Mouse (Mus musculus) heart, embryonic 15.5 days (tissue): ENCODE measurements around the gene Ush1g. TPM values are rescaled to one million over a fixed set of nuclear protein-coding genes. Genes with fewer than 3 reads are reported as not detected.

Experiments used
- ATAC-seq: fragments of 200-750 bp; cut with Nextera tagmentation; replicated peaks from 2 replicates; pipeline ENCODE4 v1.8.0; 2017; ENCODE audit warnings: low read depth, moderate TSS enrichment; ENCODE audit not compliant: insufficient number of reproducible peaks, insufficient read depth, low FRiP score
- H3K27ac ChIP-seq: fragments of 300-500 bp; sonication (generic); 2 replicates; pipeline ENCODE4 v1.5.1; 2015; ENCODE audit warnings: mild to moderate bottlenecking, inconsistent platforms
- H3K27me3 ChIP-seq: fragments of 300-500 bp; sonication (generic); 2 replicates; pipeline ENCODE4 v1.6.1; 2015; ENCODE audit warnings: inconsistent platforms
- H3K36me3 ChIP-seq: fragments of 300-500 bp; sonication (generic); 2 replicates; pipeline ENCODE4 v1.6.1; 2015; ENCODE audit warnings: mild to moderate bottlenecking, inconsistent platforms
- H3K4me1 ChIP-seq: fragments of 300-500 bp; sonication (generic); replicated peaks from 2 replicates; pipeline ENCODE4 v1.6.1; 2015; ENCODE audit warnings: inconsistent platforms
- H3K4me2 ChIP-seq: fragments of 300-500 bp; sonication (generic); 2 replicates; pipeline ENCODE4 v1.6.1; 2015; ENCODE audit warnings: inconsistent platforms, mild to moderate bottlenecking, moderate library complexity
- H3K4me3 ChIP-seq: fragments of 300-500 bp; sonication (generic); 2 replicates; pipeline ENCODE4 v1.5.1; 2015; ENCODE audit warnings: mild to moderate bottlenecking, inconsistent platforms
- H3K9ac ChIP-seq: fragments of 300-500 bp; sonication (generic); 2 replicates; pipeline ENCODE4 v1.6.1; 2015; ENCODE audit warnings: mild to moderate bottlenecking, inconsistent platforms
- H3K9me3 ChIP-seq: fragments of 300-500 bp; sonication (generic); replicated peaks from 2 replicates; pipeline ENCODE4 v1.6.1; 2016; ENCODE audit warnings: inconsistent platforms
- WGBS: fragments of 180-500 bp; shearing (Covaris S2); methylation state at CpG from one replicate; pipeline ENCODE4 v1.1.7; 2015; ENCODE audit warnings: mixed read lengths; 5-methylcytosine and 5-hydroxymethylcytosine counted together
- polyA plus RNA-seq: library from polyadenylated mRNA; unstranded; fragments of >200 nt; fragmentation: Nextera tagmentation; extraction: Ambion mirVana; gene quantifications from 2 replicates; pipeline ENCODE4 v1.2.1, GENCODE M21; 2015

Gene Ush1g
- polyA plus RNA-seq, 1 experiment from 2014 or later: 0.29 TPM

DNA sequence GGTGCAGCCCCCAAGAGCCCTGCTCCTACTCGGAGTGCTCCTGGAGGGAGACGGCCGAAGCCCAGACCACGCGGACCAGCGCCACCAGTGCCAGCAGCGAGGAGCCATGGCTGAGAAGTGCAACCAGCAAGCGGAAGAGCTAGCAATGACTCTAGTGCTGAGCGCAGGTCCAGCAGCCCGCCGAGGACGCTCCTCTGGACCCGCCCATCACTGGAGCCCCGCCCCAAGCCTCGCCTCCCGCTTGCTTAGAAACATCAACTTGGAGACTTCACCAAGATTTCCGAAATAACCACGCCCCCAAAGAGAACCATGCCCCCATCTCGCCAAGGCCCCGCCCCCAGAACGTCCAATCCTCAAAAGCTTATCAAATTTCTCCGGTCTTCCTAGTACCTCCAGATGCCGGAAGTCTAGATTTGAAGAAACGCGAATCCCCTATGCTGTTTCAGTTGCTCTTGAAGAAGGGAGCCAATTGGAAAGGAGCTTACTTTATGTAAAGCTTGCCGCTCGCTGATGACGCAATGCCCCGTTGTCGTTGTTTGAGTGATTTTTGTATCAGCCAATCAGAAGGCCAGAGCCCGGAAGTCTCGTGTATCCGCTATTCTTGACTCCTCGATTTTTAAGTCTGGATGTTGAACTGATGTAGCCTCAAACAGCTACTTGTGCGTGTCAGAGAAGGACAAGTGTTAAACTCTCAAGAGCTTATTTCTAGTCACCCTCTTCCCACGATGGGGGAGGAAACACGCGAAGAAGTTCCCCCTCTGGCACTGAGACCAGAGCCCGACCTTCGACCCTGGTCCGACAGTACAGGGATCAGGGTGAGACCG is 44.8 kb downstream of the Ush1g start, which contains the start of gene Fdxr:
Gene Fdxr, minus strand, starts transcription at position 271 of the 824 bp plus-strand sequence.
- H3K27ac ChIP-seq: peak within 1 kb of the TSS; percentile 93

DNA sequence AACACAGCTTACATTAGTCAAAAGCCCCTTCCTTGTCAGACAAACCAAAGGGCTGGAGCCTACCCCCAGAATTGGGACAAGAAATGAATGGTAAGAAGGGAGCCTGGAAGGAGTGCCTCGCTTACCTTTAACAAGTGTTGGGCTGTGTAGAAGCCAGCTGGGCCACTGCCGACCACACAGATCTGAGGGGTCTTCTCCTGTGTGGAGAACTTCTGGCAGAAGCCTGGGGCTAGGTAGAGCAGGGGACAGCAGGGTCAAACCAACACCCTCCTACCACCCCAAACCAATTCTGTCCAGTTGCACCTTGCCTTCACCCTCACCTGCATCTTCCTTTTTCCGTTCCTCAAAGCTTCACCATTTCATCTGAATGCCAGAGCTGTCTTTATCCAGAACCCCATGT is 45.9 kb downstream of the Ush1g start:
- Histone ChIP-seq H3K4me3 (peak overlapping the region; percentile 72), H3K36me3 (no peaks in the 10 kb centered on the region), H3K4me2 (peak overlapping the region; percentile 98), H3K27me3 (no peaks in the 10 kb centered on the region), H3K9ac (peak overlapping the region; percentile 83), H3K9me3 (no peaks in the 10 kb centered on the region), H3K27ac (no peak overlapping the region), H3K4me1 (peaks cover 20% of the 10 kb centered on the region)
- WGBS: 58% methylated on average over 3 of the region's 3 CpGs
- no peak for ATAC-seq

More for the DNA sequence above, 44.8 kb downstream of the Ush1g start, which contains the start of gene Fdxr:
- Histone ChIP-seq H3K9ac (peak within 1 kb of the TSS; percentile 83), H3K4me1 (peaks cover 22% of the 10 kb centered on the region), H3K4me3 (peak within 1 kb of the TSS; percentile 72), H3K27me3 (no peaks in the 10 kb centered on the region), H3K36me3 (no peaks in the 10 kb centered on the region), H3K9me3 (no peaks in the 10 kb centered on the region), H3K4me2 (peak within 1 kb of the TSS; percentile 98)
- under 1% methylated on average over 42 of the region's 42 CpGs for WGBS
- ATAC-seq: peak; percentile 94

DNA sequence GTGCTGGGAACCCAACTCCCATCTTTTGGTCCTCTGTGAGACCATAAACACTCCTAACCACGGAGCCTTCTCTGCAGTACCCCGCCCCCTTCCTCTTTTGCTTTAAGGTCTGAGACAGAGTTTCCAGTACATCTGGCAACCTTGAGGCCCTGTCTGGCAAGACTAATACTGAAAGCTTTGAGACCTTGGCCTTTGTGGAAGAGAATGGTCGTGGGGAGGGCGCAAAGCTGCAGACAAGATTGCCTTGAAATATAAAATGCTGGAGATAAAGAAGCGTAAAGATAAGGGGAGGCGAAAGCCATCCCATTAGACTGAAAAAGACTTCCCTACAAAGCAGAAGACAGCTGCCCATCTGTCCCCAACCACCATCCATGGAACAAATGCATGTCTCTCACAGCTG is 46.3 kb downstream of the Ush1g start:
- no peaks in the 10 kb centered on the region for H3K36me3 ChIP-seq
- no peaks in the 10 kb centered on the region for H3K9me3 ChIP-seq
- H3K9ac ChIP-seq: no peak overlapping the region
- no peak overlapping the region for H3K27ac ChIP-seq
- no peak for ATAC-seq
- WGBS: 67% methylated on average over 6 of the region's 6 CpGs
- peaks cover 20% of the 10 kb centered on the region for H3K4me1 ChIP-seq
- H3K4me3 ChIP-seq: peak overlapping the region; percentile 72; the same call in 1 of the 2 replicates
- no peak overlapping the region for H3K4me2 ChIP-seq
- no peaks in the 10 kb centered on the region for H3K27me3 ChIP-seq

DNA sequence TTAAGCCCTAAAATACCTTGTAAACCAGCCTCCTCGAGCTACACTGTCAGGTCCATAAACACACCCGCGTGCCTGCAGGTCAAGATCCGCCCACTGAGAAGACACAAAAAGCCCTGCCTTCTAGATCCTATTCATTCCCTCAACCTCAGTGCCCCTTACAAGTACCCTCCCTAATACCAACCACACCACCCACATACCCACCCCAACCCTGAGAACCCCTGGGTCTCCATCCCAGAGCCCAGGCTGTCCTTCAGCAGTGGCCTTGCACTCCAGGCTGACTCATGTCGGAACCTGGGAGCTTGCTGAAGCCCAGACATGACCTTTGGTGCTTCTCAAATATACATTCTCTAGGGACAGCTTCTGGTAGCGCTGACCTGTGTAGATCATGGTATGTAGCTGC is 47.1 kb downstream of the Ush1g start:
- Histone ChIP-seq H3K9me3 (no peaks in the 10 kb centered on the region), H3K36me3 (no peaks in the 10 kb centered on the region), H3K27me3 (peaks cover 5% of the 10 kb centered on the region), H3K9ac (no peak overlapping the region), H3K4me3 (no peak overlapping the region), H3K4me2 (no peak overlapping the region), H3K4me1 (peaks cover 23% of the 10 kb centered on the region), H3K27ac (no peak overlapping the region)
- 87% methylated on average over 6 of the region's 6 CpGs for WGBS
- ATAC-seq: no peak

DNA sequence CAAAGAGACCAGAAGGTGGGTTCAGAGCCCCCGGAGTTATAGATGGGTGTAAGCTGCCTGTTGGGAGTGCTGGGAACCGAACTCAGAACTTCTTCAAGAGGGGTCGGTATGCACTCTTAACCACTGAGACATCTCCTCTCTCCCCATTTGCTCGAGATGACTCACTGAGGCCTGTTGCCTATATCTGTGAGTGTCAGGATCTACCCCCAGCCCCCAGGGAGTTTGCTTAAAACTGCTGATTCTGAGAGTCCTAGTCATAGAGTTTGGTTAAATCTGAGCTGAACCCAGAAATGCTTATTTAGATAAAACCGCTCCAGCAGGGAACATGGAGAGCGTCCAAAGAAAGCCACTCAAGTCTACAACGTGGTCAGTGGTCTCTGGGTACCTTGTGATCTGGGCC is 47.7 kb downstream of the Ush1g start:
- ATAC-seq: no peak
- H3K27me3 ChIP-seq: peaks cover 9% of the 10 kb centered on the region
- WGBS: 82% methylated on average over 7 of the region's 7 CpGs
- no peaks in the 10 kb centered on the region for H3K36me3 ChIP-seq
- no peak overlapping the region for H3K4me3 ChIP-seq
- no peak overlapping the region for H3K9ac ChIP-seq
- no peaks in the 10 kb centered on the region for H3K9me3 ChIP-seq
- peaks cover 23% of the 10 kb centered on the region for H3K4me1 ChIP-seq
- H3K27ac ChIP-seq: no peak overlapping the region
- no peak overlapping the region for H3K4me2 ChIP-seq

DNA sequence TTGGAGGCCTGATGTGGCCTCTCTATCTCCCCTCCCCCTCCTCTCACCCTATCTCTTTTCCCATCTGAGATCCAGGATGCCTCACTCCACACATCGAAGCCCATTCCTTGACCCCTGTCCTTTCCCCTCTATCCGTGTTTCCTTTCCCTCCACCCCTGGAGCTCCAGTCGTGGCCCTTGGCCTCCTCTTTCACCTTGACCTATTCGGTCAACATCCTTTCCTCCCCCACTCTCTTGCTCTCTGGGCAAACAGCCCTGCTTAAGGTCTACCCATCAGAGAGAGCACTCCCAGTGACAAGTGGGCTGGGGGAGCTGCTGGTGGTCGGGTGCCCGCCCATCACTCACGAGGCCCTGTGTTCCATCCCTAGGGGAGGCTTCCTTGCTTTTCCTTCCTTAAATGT is 48.1 kb downstream of the Ush1g start:
- H3K9ac ChIP-seq: no peak overlapping the region
- 61% methylated on average over 7 of the region's 7 CpGs for WGBS
- peaks cover 23% of the 10 kb centered on the region for H3K4me1 ChIP-seq

DNA sequence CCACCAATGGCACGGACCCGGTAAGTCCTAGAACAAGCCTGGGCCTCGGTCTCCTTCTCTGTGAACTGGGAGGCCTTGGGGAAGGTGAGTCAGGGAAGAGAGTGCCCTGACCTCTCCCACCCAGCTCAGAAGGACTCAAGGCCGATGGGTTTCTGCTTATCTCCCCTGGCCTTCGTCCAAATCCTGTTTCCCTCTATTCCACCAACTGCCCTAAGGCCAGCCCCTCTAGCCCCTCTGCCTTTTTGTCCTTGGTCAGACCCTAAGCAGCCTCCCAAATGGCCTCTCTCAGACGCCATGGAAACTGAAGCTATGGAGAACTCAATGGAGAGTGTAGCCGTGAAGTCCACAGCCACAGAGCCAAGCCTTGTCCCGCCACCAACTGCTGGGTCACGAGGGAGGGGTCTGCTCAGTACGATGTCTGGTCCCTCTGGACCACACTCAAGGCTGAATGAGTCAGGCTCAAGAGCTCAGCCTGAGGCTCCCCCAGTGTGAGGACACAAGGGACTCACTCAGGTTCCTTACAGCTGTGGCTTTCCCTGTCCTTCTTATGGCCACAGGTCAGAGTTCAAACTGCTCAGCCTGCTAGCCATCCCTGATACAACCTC is 48.8 kb downstream of the Ush1g start:
- H3K4me2 ChIP-seq: no peak overlapping the region
- no peaks in the 10 kb centered on the region for H3K36me3 ChIP-seq
- ATAC-seq: no peak
- 60% methylated on average over 10 of the region's 10 CpGs for WGBS
- peaks cover 21% of the 10 kb centered on the region for H3K4me1 ChIP-seq
- H3K9ac ChIP-seq: no peak overlapping the region
- H3K27me3 ChIP-seq: peaks cover 21% of the 10 kb centered on the region
- H3K27ac ChIP-seq: no peak overlapping the region
- H3K4me3 ChIP-seq: no peak overlapping the region
- no peaks in the 10 kb centered on the region for H3K9me3 ChIP-seq

More for the DNA sequence above, 48.1 kb downstream of the Ush1g start:
- Histone ChIP-seq H3K27ac (no peak overlapping the region), H3K4me2 (no peak overlapping the region), H3K36me3 (no peaks in the 10 kb centered on the region), H3K27me3 (peaks cover 14% of the 10 kb centered on the region), H3K4me3 (no peak overlapping the region), H3K9me3 (no peaks in the 10 kb centered on the region)
- no peak for ATAC-seq

DNA sequence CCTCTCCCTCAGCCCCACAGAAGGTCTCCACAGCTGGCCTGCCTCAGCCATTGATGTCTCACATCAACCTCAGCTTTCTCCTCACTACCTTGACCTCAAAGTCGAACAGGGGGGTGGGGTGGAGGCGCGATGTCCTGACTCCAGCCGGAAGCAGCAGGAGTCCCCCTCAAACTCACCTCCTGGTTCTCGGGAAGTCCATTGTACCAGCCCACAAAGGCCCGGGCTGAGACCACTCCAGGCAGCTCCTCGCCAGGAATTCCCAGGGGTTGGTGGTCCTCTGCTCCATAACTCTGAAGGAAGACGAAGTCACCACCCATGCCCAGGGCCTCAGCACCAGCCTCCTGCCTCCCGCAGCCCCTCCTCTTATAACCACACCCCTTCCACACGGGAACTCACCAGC is 50.4 kb downstream of the Ush1g start:
- H3K9me3 ChIP-seq: no peaks in the 10 kb centered on the region
- peaks cover 36% of the 10 kb centered on the region for H3K27me3 ChIP-seq
- H3K36me3 ChIP-seq: no peaks in the 10 kb centered on the region
- no peak overlapping the region for H3K4me2 ChIP-seq
- no peak overlapping the region for H3K9ac ChIP-seq
- H3K4me3 ChIP-seq: no peak overlapping the region
- H3K4me1 ChIP-seq: peaks cover 26% of the 10 kb centered on the region
- ATAC-seq: no peak
- WGBS: 73% methylated on average over 10 of the region's 10 CpGs
- no peak overlapping the region for H3K27ac ChIP-seq

DNA sequence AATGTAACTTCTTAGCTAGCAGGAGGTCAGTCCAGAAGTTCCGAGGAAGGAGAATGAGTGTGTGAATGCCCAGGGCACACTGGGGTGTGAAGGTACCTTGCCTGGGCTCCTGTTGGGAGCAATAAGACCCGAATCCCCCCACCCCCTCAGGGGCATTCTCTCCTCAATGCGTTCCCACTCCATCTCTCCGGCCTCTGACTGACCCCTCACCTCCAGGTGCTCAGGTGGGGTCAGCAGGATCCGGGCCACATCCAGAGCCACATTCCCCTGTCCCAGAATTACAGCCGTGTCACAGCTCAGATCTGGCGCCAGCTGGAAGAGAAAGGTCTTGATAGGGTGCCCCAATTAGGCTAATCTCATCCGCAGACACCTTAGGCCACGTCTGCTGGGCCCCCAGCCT is 50.8 kb downstream of the Ush1g start:
- H3K27me3 ChIP-seq: peaks cover 41% of the 10 kb centered on the region
- H3K9me3 ChIP-seq: no peaks in the 10 kb centered on the region
- WGBS: 80% methylated on average over 9 of the region's 9 CpGs
- no peak overlapping the region for H3K4me3 ChIP-seq
- H3K9ac ChIP-seq: no peak overlapping the region
- H3K4me2 ChIP-seq: no peak overlapping the region
- H3K27ac ChIP-seq: no peak overlapping the region
- H3K4me1 ChIP-seq: peaks cover 26% of the 10 kb centered on the region
- ATAC-seq: no peak
- H3K36me3 ChIP-seq: no peaks in the 10 kb centered on the region

DNA sequence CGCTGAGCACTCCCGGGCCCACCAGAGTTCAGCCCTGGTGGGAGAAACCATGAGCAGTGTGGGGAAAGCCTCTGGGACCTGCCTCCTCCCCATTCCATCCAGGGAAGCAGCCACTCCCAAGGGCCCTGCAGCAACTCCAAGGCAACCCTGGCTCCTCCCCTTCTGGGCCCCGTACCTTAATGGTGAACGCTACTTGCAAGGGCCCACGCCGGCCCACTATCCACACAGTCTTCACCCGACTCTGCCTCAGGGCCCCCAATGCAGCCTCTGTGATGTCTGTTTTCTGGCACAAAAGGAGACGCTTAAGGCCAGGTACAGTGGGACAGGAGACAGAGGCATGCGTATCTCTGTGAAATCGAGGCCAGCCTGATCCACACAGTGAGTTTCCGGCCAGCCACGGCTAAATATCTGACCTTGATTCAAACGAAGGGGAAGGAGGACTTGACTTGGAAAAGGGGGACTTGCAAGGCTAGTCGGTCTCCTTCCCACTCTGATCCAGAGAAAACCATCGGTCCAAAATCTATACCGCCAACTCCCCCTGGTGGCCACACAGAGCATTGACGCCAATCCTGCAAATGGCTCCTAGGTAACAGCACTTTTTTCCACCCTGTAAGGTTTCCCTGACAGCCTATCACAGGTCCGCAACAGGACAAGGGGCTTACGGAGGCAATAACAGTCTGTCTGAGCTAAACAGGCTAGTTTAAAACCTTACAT is 51.5 kb downstream of the Ush1g start:
- H3K36me3 ChIP-seq: no peaks in the 10 kb centered on the region
- WGBS: 31% methylated on average over 19 of the region's 19 CpGs
- peaks cover 48% of the 10 kb centered on the region for H3K27me3 ChIP-seq
- H3K9ac ChIP-seq: no peak overlapping the region
- no peak overlapping the region for H3K4me2 ChIP-seq
- no peak for ATAC-seq
- H3K4me3 ChIP-seq: no peak overlapping the region
- H3K27ac ChIP-seq: no peak overlapping the region
- H3K9me3 ChIP-seq: no peaks in the 10 kb centered on the region
- peaks cover 26% of the 10 kb centered on the region for H3K4me1 ChIP-seq

DNA sequence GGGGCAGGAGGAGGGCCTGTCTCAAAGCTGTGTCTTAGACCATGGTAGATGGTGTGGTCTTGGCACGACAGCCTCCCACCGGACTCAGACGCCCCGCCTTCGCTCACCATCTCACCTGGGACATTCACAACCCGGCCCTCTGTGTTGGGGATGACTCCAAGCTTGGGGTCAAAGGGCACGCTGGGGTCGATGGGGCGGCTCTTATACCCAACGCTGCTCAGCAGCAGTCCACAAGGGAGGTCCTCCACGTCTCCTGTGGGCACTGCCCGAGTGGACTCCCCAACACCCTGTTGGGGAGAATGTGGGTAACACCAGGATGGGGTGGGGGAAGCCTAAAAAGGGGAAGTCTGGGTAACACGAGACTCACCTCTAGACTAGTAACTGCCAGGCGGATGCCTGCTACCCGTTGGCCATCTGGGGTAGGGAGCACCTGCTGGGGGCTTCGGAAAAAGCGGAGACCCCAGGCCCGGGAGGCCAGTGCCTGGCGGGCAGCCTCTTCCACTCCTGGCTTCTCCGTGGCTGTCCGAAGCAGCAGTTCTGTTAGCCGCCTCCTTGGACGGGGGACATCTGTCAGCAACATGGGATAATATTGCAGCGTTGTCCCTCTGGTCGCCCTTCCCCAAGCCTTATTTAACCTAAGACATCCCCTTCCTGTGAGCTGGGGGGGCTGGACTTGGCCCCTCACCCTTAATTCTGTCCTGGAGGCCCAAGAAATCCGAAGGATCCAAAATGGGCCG is 52.3 kb downstream of the Ush1g start:
- Histone ChIP-seq H3K4me3 (no peak overlapping the region), H3K27ac (no peak overlapping the region), H3K9ac (no peak overlapping the region), H3K4me2 (no peak overlapping the region), H3K27me3 (peaks cover 56% of the 10 kb centered on the region), H3K9me3 (no peaks in the 10 kb centered on the region), H3K36me3 (no peaks in the 10 kb centered on the region), H3K4me1 (peaks cover 30% of the 10 kb centered on the region)
- WGBS: 84% methylated on average over 27 of the region's 27 CpGs
- no peak for ATAC-seq
